Mouse (Mus musculus) urinary bladder, adult 18-20 months (tissue): ENCODE data around the gene Chrm2.

Source experiments
- DNase-seq, 2 experiments: peaks; one replicate each; pipeline ENCODE4 v3.0.0; 2022; ENCODE audit warnings: low spot score in 2 of 2, mixed read lengths in 2 of 2

The Chrm2 gene

DNA sequence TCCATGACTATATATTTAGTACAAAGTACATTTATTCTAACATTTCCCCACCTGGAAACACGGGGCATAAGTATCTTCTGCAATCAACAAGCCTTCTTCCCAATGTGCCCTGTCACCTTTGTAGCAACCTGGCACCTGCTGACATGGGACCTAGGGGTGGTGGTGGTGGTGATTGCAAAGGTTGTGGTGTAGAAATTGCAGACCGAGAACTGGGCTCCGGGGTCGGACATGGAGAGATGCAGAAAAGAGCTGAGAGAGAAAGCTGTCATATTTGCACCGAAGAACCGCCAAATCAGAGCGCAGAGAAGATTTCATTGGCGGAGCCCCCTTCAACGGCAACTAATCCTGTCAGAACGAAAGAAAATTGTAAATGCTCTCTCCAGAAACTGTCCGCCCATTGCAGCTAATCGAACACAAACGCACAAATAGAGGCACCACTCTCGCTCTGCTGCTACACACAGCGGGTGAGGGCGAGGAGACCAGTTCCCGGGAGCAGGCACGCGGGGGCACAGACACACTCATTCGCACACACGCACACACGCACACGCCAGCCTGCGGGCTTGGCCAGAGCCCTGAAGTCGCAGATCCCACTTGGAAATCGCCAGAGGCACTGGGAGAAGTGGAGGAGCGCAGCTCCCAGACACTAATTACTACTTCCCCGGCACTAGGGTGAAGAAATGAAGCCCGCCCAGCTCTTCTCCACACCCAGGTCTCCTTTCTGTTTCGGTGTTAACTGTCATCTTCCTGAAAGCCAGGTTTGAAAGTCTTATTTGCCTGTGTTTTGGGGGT lies at the start of gene Chrm2:
Gene Chrm2 (plus strand): TSS at position 473 of the 789 bp plus-strand sequence.
- no peak for DNase-seq

DNA sequence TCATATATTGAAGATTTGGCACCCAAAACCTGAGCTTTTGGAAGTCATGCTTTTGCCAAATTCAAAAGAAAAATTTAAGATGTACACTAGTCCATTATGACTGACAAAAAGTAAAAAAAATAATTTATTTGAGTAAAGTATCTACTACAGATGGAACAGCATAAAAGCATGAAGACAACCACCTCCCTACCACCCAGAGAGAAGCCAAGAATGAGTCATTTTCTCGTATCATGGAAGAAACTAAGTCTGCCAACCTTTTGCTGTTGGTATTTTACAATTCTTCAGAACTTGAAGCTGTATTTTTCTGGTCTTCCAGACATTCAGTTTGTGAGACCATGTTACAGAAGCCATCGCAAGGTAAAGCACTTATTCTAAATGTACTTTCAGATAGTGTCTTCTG lies 13.9 kb upstream of the Chrm2 start:
- no peak for DNase-seq

DNA sequence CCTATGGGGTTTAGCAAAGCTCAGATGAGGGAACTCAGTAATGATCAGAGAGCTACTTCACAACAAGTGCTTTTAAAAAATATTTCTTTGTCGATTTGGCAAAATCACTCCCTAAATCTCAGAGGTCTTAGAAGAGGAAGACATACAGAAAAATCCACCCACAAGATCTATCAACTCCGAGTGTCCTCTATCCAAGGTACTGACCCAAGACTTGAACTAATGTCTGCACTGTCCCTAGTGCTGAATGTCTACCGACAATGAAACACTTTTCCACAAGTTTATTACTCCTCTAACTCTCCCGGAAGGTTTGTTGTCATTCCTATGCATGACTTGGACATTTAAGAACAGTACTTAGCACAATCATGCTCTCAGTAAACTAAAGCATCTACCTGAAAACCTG lies 9.9 kb upstream of the Chrm2 start:
- no peak for DNase-seq

DNA sequence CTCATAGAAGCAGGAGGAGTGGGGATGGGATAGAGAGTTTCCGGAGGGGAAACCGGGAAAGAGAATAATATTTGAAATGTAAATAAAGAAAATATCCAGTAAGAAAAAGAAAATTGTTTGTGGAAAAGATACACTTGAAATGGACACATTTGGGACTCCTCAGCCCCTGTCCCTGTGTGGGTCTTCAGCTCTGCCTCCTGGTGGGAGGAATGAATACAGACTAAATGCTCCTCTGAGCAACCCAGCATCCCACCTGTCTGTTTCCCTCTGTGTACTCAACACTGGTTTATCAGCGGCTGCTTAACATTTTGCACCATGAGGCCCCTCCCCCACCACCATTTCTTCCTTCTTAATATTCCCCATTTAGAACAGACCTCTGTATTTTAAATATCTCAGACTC lies 3.8 kb upstream of the Chrm2 start:
- no peak for DNase-seq

DNA sequence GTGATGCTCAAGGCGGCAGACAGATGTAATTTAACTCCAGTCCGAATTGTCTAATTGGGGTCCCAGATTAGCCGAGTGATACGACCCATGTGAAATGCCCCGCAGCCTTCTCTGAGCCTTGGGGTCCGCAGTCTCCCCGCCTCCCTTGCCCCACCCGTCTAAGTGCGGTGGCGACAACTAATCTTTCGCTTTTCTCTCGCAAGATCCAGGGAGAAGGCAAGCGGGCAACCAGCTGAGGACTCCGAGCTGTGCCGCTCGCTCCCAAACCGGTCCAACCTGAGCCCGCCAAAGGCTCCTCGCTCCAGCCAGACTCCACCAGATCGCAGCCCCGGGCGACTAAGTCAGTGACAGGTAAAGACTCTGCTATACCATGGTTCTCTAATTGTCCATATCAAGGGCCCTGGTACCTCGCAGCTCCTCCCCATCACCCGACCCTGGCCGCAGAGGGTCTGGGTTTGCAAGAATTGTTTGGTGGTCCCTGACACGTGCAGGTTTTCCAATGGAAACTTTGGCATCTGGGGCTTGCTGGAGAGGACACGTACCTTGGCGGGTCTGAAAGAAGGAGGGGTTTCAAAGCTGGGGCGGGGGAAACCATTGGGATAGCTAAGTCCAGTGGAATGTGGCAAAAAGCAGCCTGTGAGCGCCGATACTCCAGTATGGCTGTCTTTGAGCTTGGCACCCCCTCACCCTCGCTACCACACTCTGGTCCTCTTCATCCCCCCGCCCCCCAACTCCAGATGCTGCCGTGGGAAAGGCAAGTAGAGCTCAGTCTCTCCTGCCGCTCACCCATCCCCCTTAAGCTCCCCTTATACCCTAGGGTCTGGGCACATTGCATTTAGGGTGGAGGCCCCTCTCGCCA lies 746 bp downstream of the Chrm2 start:
- DNase-seq: no peak

DNA sequence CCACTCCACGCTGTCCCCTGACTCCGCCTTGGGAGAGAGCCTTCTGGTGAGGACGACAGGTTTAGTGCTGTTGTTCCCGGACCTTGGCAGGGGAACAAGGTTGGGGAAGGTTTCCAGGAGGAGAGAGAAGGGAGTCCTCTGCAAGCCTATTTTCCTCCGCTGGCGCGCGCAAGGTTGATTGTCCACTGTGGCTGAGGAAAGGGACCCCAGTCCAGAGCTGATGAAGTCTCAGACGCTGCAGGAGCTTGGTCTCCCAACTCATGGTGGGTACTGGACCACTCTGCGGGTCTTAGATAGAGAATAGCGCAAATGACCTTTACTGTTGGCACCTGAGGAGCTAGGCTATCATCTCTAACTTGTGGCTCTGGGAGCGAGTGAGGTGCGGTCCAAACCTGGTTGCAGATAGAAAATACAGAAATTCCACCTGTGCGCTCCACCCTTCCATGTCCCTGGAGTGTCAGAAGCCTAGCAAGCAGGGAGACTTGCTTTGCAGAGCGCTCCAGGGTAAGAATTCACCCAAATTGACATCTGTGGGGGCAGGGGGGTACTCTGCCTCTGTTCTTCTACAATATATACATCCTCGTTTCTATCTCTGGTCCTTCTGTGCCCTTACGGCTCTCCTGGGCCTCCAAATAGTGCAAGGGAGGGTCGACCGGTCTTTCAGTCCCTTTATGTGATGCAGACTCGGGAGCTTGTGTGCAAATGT lies 1.5 kb downstream of the Chrm2 start:
- DNase-seq: no peak

DNA sequence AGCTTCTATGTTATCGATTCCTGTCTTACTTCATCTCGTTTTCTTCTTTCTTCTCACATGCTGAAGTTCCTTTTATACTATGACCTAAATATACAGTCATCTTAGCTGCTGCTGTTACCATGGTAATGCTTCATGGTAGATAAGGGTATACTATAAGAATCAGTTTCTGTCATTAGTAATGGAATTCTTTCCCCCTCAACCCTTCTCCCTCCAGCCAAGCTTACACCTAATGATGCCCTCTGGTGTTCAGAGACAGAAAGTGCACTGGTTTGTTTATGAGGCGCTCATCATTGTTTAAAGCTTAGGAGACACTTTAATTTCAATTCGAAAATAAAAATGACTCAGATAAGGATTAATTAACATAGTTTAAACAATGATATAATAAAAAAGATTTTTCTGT lies 5.8 kb downstream of the Chrm2 start:
- no peak for DNase-seq

DNA sequence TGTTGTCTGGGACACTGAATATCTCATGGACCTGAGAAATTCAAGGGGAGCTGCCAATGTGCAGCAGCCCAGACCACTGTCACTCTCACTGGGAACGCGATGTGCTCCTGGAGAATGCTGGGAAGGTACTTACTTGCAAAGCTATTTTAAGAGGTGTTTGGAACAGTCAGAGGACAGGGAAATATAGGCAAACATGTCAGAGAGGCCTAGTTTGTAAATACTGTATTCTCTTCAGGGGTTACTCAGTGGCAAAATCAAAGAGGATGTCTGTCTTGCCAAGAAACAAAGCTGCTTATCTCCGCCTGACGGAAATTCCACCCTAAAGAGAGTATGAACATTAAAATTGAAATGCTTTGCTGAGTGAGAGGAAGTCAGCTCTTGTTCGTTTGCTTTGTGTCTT lies 17.3 kb downstream of the Chrm2 start:
- no peak for DNase-seq

DNA sequence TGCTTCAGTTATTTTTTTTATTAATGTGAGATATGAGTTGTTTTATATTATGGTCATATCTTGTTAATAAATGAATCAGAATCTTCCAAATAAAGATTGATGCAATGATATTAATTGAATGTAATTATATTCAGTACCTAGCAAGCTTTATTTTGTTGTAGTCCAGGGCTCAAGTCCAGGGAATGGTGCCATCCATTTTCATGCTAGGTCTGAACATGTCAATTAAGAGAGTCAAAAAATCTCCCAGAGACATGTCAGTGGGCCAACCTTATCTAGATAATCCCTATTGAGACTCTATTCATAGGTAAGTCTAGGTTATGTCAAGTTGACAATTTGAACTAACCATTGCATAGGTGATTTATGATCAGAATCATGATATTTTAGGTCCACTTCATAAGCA lies 21.1 kb downstream of the Chrm2 start:
- DNase-seq: no peak

DNA sequence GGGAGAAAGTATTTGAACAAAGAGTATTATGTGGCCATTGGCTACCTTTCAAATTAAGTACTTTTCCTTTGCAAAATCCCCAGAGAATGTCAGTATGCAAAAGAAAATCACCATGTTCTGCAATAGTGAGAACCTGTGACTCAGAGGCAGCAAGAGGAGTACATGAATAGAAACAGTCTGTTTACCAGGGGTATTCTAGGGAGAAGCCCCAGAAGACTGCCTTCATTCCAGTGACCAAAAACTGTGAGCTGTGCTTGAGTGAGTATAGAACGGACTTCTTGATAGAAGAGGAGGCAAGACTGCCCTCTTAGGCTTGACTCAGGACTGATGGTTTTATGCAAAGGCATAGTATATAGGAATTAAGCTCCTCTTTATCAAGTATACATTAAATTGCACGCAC lies 22.2 kb downstream of the Chrm2 start:
- DNase-seq: no peak

DNA sequence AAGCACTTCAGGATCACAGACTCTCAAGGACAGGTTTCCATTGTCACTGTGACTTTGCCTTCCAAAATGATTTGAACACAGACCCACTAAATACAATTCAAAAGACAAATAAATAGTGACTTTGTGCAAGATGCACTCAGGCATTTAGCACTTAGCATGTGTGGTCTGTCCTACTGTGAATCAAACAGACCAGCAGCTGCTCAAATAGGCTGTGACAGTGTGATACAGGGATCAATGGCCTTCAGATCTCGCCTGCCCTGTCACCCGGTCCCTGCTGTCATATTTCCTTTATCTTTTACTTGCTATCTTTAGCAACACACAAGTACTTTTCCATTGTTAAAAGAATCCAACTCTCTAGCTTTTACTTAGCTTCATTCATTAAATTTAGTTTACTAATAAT lies 31.8 kb downstream of the Chrm2 start:
- no peak for DNase-seq

DNA sequence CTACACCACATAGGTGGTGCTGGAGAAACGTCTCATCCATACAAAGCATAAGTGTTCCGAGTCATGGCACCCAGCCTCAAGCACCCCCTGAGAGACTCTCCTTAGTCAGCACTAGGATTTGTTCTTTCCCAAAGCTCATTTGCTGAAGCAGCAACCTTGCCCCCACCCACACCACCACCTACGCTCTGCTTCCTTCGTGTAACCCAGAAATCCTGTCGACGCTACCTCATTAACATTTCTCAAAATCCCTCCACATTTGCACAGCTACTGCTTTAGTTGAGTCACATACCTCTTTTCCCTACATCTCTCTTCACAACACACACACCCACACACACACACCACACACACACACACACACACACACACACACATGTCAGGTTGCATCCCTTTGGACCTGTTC lies 50.1 kb downstream of the Chrm2 start:
- DNase-seq: no peak

DNA sequence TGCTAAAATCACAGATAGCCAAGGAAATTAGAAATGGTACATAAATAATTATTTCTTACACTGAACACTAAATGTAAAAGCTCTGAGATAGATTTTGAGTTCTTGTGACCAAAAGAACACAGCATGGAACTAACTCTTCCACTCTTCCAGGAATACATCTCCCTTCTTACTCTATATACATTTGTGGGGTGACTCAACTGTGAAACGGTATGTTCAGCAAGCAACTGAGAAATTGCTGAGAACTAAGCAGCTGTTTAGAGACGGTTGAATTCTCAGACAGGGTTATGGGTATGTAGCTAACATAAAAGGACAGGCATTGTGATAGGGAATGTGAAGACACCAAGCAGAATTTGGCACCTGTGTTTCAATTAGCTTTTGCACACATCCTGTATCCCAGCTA lies 51.3 kb downstream of the Chrm2 start:
- no peak for DNase-seq

DNA sequence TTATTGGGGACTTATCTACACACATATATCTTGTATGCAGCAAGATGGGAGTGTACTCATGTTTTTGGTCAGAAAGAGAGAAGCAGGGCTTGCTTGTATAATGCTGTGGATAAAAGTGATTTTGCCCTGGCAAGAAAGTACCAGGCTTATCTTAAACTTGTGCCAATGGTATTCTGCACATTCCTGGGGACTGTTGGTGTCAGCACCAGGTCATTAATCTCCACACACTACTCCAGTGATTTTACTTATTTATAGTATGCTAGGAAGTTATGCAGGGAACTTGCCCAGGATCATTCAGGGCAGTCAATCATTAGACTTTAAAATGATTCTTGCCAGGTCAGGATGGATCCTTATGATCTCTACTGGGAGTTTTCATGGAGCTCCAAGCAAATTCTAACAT lies 63.6 kb downstream of the Chrm2 start:
- DNase-seq: no peak

DNA sequence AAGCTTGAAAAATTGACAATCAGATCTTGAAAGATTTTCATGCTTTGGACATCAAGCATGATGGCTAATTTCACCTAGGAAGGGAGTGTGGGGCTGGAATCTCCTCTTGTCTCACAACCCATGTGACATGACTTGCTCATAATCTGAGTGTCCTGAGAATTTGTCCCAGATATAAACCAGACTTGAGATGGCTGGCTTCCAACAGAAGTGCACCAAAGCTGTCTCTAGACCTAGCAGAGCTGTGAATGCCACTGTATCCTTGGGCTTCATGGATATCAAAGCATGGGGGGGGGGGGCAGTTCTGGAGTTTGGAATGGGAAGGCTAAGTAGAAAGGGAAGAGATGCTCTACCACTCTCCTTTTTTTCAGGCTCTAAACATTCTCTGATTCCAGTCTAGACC lies 67.2 kb downstream of the Chrm2 start:
- no peak for DNase-seq

DNA sequence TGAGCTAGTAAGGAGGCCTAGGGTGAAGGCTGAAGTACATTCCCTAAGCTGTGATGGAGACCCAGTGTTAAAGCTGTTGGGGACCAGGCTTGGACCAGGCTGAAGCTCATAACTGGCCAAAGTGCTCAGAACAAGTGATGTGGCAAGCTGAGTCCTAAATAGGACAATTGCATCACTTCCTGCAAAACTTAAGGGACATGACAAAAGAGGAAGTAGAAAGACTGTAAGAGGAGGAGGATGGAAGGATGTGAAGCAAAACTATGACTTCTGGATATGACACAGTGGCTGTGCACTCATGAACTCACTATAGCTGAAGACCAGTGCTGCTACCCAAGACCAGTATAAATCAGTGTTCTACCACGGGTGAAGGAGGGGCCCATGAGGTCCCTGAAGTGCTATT lies 69.1 kb downstream of the Chrm2 start:
- no peak for DNase-seq

DNA sequence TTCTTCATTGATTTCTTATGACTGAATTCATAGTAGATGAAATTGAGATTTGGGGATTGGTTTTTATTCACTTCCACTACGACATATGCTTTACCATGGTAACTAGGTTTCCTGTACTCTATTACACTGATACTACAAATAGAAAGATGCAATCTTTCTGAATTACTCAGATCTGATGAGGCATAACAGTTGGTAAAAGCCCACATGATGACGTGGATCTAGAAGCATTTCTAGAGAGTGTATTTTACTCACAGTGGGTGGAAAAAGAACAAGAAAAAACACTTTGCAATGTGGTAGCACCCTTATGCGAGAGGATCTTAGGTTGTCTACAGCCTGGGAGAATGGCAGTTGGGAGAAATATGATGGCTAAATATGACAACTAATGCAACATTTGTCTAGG lies 76.1 kb downstream of the Chrm2 start:
- DNase-seq: no peak

DNA sequence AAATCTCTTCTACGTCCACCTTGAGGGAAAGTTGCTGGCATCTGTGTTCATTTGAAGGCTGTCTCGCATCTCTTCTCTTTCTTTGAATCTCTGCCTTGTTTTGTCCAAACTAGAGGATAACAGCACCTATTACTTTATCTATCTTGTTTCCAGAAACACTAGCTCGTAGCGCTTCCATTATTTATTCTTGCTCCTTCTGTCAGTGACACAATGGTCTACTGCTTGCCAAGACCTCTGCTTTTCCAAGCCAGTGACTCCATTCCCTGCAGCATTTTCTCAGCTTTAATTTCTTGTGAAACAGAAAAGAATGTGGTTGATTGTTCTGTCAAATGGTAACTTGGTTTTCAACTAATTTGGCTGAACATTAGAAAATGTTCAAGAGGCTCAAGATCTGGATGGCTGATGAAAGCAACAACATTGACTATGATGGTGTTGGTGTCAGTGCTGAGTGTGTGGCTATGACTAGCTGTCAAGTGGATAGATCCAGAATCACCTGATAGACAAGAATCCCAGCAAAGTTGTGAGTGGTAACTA lies 96.3 kb downstream of the Chrm2 start:
- no peak for DNase-seq

DNA sequence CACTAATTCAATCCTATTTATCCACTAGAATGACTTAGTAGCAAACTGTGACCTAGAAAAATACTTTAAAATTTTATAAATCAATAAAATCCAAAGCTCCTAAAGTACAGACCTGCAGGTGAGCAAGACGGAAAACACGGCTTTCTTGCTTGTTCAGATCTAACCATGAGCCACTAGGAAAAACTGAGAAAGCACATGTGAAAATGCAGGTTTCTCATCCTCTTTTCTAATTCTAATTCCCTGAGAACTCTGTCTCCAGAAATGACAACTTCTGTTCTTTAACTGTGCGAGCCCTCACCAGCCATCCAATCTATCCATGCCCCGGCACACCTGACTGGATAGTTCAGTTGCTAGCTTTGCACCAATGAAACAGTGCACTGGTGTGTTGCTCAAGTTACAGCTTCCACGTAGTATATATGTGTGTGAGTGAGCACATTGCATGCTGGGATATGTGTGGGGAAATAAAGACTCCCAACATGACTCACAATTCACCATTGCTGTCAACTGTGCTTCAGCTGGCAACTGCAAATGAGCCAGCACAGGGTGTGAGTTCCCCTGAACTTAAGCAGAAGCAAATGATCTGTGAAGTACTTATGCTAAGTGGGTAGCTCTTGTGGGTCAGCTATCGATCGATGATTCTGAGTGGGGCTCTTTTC lies 119.3 kb downstream of the Chrm2 start:
- no peak for DNase-seq

DNA sequence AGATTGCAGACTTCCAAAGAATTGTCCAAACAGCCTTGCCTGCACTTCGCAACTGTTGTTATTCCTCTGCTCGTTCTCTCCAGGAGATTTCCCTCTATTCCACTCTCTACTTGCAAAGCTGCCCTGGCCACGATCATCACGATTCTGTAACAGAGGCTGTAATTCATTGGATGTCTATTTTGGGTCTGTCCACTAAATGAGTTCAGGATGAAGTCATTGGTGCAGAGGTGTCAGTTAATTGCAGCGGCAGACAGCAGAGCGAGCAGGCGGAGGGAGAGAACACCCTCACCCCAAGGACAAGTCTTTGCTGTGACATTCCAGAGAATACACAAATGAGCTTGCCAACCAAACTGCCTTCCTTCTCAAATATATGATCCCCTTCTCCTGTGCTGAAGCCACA lies 120.1 kb downstream of the Chrm2 start:
- DNase-seq: no peak

DNA sequence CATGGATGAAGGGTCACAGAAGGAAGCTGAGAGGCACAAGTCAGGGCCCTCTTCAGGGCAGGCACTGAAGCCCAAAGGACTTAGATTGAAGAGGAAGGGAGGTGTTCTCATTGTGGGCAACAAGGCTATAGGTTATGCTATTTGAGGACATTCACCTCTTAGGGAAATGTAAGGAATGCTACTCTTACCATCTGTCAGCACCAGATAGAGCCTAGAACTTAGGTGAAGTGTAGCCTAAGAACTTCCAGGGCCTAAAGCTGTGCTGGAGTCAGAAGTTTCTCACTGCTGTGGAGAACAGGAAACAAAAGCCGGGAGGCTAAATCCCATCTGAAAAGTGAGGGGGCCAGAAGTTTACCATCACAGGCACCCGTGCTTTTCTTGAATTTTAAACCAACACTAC lies 120.6 kb downstream of the Chrm2 start:
- DNase-seq: no peak

DNA sequence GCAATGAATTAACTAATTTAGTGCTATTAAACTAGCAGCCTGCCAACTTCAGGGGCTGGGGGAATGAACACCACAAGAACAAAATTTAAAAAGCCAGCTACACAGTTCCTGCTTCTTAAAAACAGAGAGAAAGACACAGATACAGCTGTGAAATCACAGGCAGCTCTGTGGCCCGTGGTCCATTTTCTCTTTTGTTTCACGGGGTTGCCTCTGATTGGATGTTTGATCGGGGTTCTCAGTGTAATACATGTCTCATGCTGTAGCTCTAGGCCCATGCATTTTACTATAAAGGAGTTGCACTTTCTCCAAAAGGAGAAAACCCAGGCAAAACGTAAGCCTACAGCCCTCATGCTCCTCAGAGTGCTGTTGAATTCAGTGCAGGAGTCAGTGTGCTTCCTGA lies 128.6 kb downstream of the Chrm2 start:
- DNase-seq: no peak
